8 mouse cellular contexts compared by ENCODE assay signal in genomic region chr4:129059922-129060321, GRCm38 (mm10). TPM values are rescaled to one million over a fixed set of nuclear protein-coding genes. Genes with fewer than 3 reads are reported as not detected.
DNase-seq lines count a peak whose midpoint lies in the region; ATAC-seq and TF ChIP-seq lines count a peak whose summit lies in the region.

No protein-coding gene starts in this region.

- no peaks in the 10 kb centered on the region for H3K27me3 ChIP-seq in heart, embryonic 11.5 days (ENCODE audit: control insufficient read depth, insufficient read depth, low read length)
- H3K27me3 ChIP-seq in E14TG2a.4 (ENCODE audit: insufficient read depth, low read length) = no peaks in the 10 kb centered on the region
- no peaks in the 10 kb centered on the region for H3K27me3 ChIP-seq in hindbrain, embryonic 10.5 days (ENCODE audit: insufficient read depth, poor library complexity, severe bottlenecking)

- H3K9ac ChIP-seq in heart, embryonic 11.5 days (ENCODE audit: low read depth, low read length) = no peak overlapping the region

- no peak overlapping the region for H3K4me3 ChIP-seq in heart, embryonic 11.5 days (ENCODE audit: low read depth, low read length)
- H3K4me3 ChIP-seq in E14TG2a.4 (replicated peaks; ENCODE audit: low read length) = peak overlapping the region; percentile 93; the same call in 1 of the 2 replicates
- H3K4me3 ChIP-seq in hindbrain, embryonic 10.5 days = peak overlapping the region; percentile 81

- peak overlapping the region; percentile 96 for H3K4me2 ChIP-seq in heart, embryonic 11.5 days

- no peaks in the 10 kb centered on the region for H3K36me3 ChIP-seq in heart, embryonic 11.5 days (ENCODE audit: control insufficient read depth, insufficient read depth, low read length)
- H3K36me3 ChIP-seq in E14TG2a.4 (ENCODE audit: insufficient read depth, low read length) = peaks cover 24% of the 10 kb centered on the region
- H3K36me3 ChIP-seq in hindbrain, embryonic 10.5 days = no peaks in the 10 kb centered on the region

- peaks cover 8% of the 10 kb centered on the region for H3K4me1 ChIP-seq in heart, embryonic 11.5 days (ENCODE audit: control insufficient read depth, insufficient read depth, low read length)
- peaks cover 55% of the 10 kb centered on the region for H3K4me1 ChIP-seq in E14TG2a.4 (replicated peaks; ENCODE audit: low read depth, low read length)
- H3K4me1 ChIP-seq in hindbrain, embryonic 10.5 days (replicated peaks) = peaks cover 23% of the 10 kb centered on the region

- intact Hi-C loops in heart, postnatal 14 days (cut with DNase I) = loop anchor here (2.0 to 10.0 kb wide), 2 partner anchors 35 to 315 kb away; no protein-coding TSS in a partner anchor

- no peak for TF ChIP-seq CTCF in E14TG2a.4 (conservative IDR thresholded peaks at IDR 0.05; ENCODE audit: low read length)

- H3K27ac ChIP-seq in heart, embryonic 11.5 days (ENCODE audit: low read depth, low read length) = no peak overlapping the region
- no peak overlapping the region for H3K27ac ChIP-seq in hindbrain, embryonic 10.5 days

- DNase-seq in heart, postnatal 14 days = no peak
- no peak for DNase-seq in hindbrain, embryonic 10.5 days (ENCODE audit: low spot score)
- no peak for DNase-seq in spleen, postnatal 14 days (ENCODE audit: low spot score in 2 of 2)
- no peak for DNase-seq in left cerebral cortex, adult 18-20 months (ENCODE audit: low spot score in 2 of 2)
- DNase-seq in right cerebral cortex, postnatal 4 days = no peak

- no peak for ATAC-seq in heart, embryonic 11.5 days (replicated peaks; ENCODE audit: insufficient number of reproducible peaks, low FRiP score, low TSS enrichment)
- ATAC-seq in megakaryocyte, adult 5-6 weeks (ENCODE audit: poor library complexity, severe bottlenecking) = peak; percentile 38; the same call in 1 of the 2 replicates

- WGBS in heart, embryonic 11.5 days (ENCODE audit: insufficient replicate concordance) = 40% methylated on average over 4 of the region's 4 CpGs
- WGBS in hindbrain, embryonic 10.5 days = 66% methylated on average over 4 of the region's 4 CpGs

- H3K9me3 ChIP-seq in heart, embryonic 11.5 days (replicated peaks; ENCODE audit: control insufficient read depth, low read length) = no peaks in the 10 kb centered on the region
- peaks cover 1% of the 10 kb centered on the region for H3K9me3 ChIP-seq in E14TG2a.4 (ENCODE audit: low read length)
- H3K9me3 ChIP-seq in hindbrain, embryonic 10.5 days = no peaks in the 10 kb centered on the region

RNA-seq across cellular contexts. Expression of gene Rnf19b, which starts 1.9 kb away (rescaled TPM):
- polyA plus RNA-seq in heart, embryonic 11.5 days (2014; fragmentation: Nextera tagmentation; extraction: Ambion mirVana) = 5.8 and 7.1 TPM in 2 replicates
- total RNA-seq in heart, postnatal 14 days (2021) = 10 to 100 TPM; 19.5 to 19.6 TPM
- 9.2 and 9.9 TPM in 2 replicates for polyA plus RNA-seq in hindbrain, embryonic 10.5 days (2016; fragmentation: Nextera tagmentation; extraction: Ambion mirVana)
- total RNA-seq in megakaryocyte, adult 5-6 weeks (2015) = 20.2 and 24.2 TPM in 2 replicates
- total RNA-seq in megakaryocyte, adult 5-6 weeks (2017) = 52.8 and 56.8 TPM in 2 replicates
- 10 to 100 TPM; 54.7 to 59.3 TPM for total RNA-seq in left cerebral cortex, adult 18-20 months (2021)

RNA-seq across cellular contexts. Expression of gene Tmem54, which starts 45.4 kb away (rescaled TPM):
- 0.30 and 0.66 TPM in 2 replicates for polyA plus RNA-seq in heart, embryonic 11.5 days (2014; fragmentation: Nextera tagmentation; extraction: Ambion mirVana)
- total RNA-seq in heart, postnatal 14 days (2021) = not detected
- 2.5 and 5.1 TPM in 2 replicates for polyA plus RNA-seq in hindbrain, embryonic 10.5 days (2016; fragmentation: Nextera tagmentation; extraction: Ambion mirVana)
- total RNA-seq in megakaryocyte, adult 5-6 weeks (2015) = not detected in 2 replicates
- total RNA-seq in megakaryocyte, adult 5-6 weeks (2017) = not detected in 2 replicates
- not detected for total RNA-seq in left cerebral cortex, adult 18-20 months (2021)
